Mouse (Mus musculus): Measurements from ENCODE around the gene Efcab3. TPM values are rescaled to one million over a fixed set of nuclear protein-coding genes. Genes with fewer than 3 reads are reported as not detected.
"Not testable (repeated sequence)": the region's sequence is repeated elsewhere in the genome, so short reads cannot be mapped to it uniquely, and the experiment has no call there.

The Efcab3 gene
- polyA plus RNA-seq, 2 experiments: 0.37 to 0.51 TPM

DNA sequence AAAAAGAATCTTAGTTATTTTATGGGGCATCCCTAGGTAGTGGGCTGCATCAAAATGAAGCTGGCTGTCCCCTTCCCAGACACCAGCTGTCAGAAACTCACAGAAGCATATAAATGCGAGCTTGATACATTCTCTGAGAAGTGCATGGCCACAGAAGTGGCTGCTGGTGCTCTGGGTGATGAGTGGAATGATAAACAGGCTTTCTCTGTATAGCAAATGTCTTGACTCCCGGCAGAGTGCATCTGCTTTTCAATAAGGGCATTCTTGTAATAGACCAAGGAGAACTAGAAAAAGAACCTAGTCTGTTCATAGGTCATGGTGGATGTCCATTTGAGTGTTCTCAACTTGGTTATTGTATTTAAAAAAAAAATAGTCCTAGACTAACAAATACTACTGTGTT lies 32.3 kb upstream of the Efcab3 start:
- H3K4me3 ChIP-seq (ENCODE audit: insufficient read depth in 1 of 2, low read depth in 2 of 2, low read length in 2 of 2): no peak overlapping the region

DNA sequence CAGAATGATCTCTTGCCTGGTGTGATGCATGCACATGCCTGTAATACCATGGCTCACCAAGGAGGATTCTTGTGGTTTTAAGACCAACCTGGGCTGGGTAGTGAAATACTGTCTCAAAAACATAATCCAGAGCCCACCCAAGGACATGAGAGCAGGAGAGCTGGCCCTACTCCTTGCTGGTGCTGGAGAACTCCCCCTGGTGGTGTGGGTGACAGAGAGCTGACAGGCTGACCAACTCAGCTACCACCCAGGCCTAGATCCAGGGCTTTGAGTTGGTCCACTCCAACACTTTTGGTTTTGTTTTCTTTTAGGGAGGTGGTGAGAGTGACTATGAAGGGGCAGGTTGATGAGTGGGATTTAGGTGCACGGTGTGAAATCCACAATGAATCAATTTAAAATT lies 28.3 kb upstream of the Efcab3 start:
- Histone ChIP-seq H3K9me3 (ENCODE audit: control insufficient read depth, low read length) (no peaks in the 10 kb centered on the region), H3K27me3 (ENCODE audit: control insufficient read depth, insufficient read depth, low read length) (no peaks in the 10 kb centered on the region), H3K4me2 (ENCODE audit: low read depth) (no peak overlapping the region), H3K9ac (replicated peaks) (no peak overlapping the region), H3K4me3 (ENCODE audit: insufficient read depth in 1 of 2, low read depth in 2 of 2, low read length in 2 of 2) (no peak overlapping the region), H3K36me3 (replicated peaks; ENCODE audit: control insufficient read depth, insufficient read depth, low read depth) (no peaks in the 10 kb centered on the region), H3K4me1 (replicated peaks; ENCODE audit: control insufficient read depth in 2 of 2, insufficient read depth in 2 of 2, low read length in 1 of 2) (peaks cover 9 to 11% of the 10 kb centered on the region in 2 experiments), H3K27ac (no peak overlapping the region)
- TF ChIP-seq CTCF (IDR thresholded peaks at IDR 0.05; ENCODE audit: low read depth): peak; percentile 51
- no peak for TF ChIP-seq EP300 (IDR thresholded peaks at IDR 0.05; ENCODE audit: low read depth)
- DNase-seq (ENCODE audit: low read depth in 3 of 3, low spot score in 3 of 3) (no peak), ATAC-seq (ENCODE audit: insufficient read depth) (no peak)
- WGBS (ENCODE audit: insufficient replicate concordance): 69% methylated on average over 1 of the region's 1 CpGs

More for the DNA sequence above, 32.3 kb upstream of the Efcab3 start:
- Histone ChIP-seq H3K27me3 (ENCODE audit: control insufficient read depth, insufficient read depth, low read length) (no peaks in the 10 kb centered on the region), H3K9ac (replicated peaks) (no peak overlapping the region), H3K4me1 (replicated peaks; ENCODE audit: control insufficient read depth in 2 of 2, insufficient read depth in 2 of 2, low read length in 1 of 2) (peaks cover 29 to 31% of the 10 kb centered on the region in 2 experiments), H3K4me2 (ENCODE audit: low read depth) (no peak overlapping the region), H3K36me3 (replicated peaks; ENCODE audit: control insufficient read depth, insufficient read depth, low read depth) (no peaks in the 10 kb centered on the region), H3K27ac (no peak overlapping the region), H3K9me3 (ENCODE audit: control insufficient read depth, low read length) (no peaks in the 10 kb centered on the region)
- 63% methylated on average over 2 of the region's 2 CpGs for WGBS (ENCODE audit: insufficient replicate concordance)
- ATAC-seq (ENCODE audit: insufficient read depth) (no peak), DNase-seq (ENCODE audit: low read depth in 3 of 3, low spot score in 3 of 3) (no peak)
- TF ChIP-seq EP300 (IDR thresholded peaks at IDR 0.05; ENCODE audit: low read depth) (no peak), CTCF (IDR thresholded peaks at IDR 0.05; ENCODE audit: low read depth) (no peak)

GRCm38 (mm10) chr11:105112448-105112847 lies 49.1 kb downstream of the Efcab3 start:
- not testable (repeated sequence) for H3K9ac ChIP-seq (replicated peaks); H3K9me3 ChIP-seq (ENCODE audit: control insufficient read depth, low read length); H3K27me3 ChIP-seq (ENCODE audit: control insufficient read depth, insufficient read depth, low read length); H3K27ac ChIP-seq; H3K4me3 ChIP-seq (ENCODE audit: insufficient read depth in 1 of 2, low read depth in 2 of 2, low read length in 2 of 2); H3K4me2 ChIP-seq (ENCODE audit: low read depth); ATAC-seq (ENCODE audit: insufficient read depth); DNase-seq (ENCODE audit: low read depth in 3 of 3, low spot score in 3 of 3); H3K4me1 ChIP-seq (replicated peaks; ENCODE audit: control insufficient read depth in 2 of 2, insufficient read depth in 2 of 2, low read length in 1 of 2); H3K36me3 ChIP-seq (replicated peaks; ENCODE audit: control insufficient read depth, insufficient read depth, low read depth)
- WGBS (ENCODE audit: insufficient replicate concordance): 66% methylated on average over 22 of the region's 22 CpGs

GRCm38 (mm10) chr11:105117814-105118213 lies 54.4 kb downstream of the Efcab3 start:
- Histone ChIP-seq H3K27ac (no peak overlapping the region), H3K9me3 (ENCODE audit: control insufficient read depth, low read length) (no peaks in the 10 kb centered on the region), H3K4me1 (replicated peaks; ENCODE audit: control insufficient read depth in 2 of 2, insufficient read depth in 2 of 2, low read length in 1 of 2) (no peaks in the 10 kb centered on the region), H3K4me3 (ENCODE audit: insufficient read depth in 1 of 2, low read depth in 2 of 2, low read length in 2 of 2) (no peak overlapping the region), H3K9ac (replicated peaks) (no peak overlapping the region), H3K36me3 (replicated peaks; ENCODE audit: control insufficient read depth, insufficient read depth, low read depth) (no peaks in the 10 kb centered on the region), H3K4me2 (ENCODE audit: low read depth) (no peak overlapping the region), H3K27me3 (ENCODE audit: control insufficient read depth, insufficient read depth, low read length) (no peaks in the 10 kb centered on the region; the same call in 1 of the 2 replicates)
- WGBS (ENCODE audit: insufficient replicate concordance): 63% methylated on average over 7 of the region's 7 CpGs
- DNase-seq (ENCODE audit: low read depth in 3 of 3, low spot score in 3 of 3): no peak
- no peak for TF ChIP-seq EP300 (IDR thresholded peaks at IDR 0.05; ENCODE audit: low read depth)
- no peak for TF ChIP-seq CTCF (IDR thresholded peaks at IDR 0.05; ENCODE audit: low read depth)
- ATAC-seq (ENCODE audit: insufficient read depth): no peak

GRCm38 (mm10) chr11:105120551-105121061 lies 57.2 kb downstream of the Efcab3 start:
- Histone ChIP-seq H3K27ac (no peak overlapping the region), H3K36me3 (replicated peaks; ENCODE audit: control insufficient read depth, insufficient read depth, low read depth) (no peaks in the 10 kb centered on the region), H3K4me3 (ENCODE audit: insufficient read depth in 1 of 2, low read depth in 2 of 2, low read length in 2 of 2) (no peak overlapping the region), H3K27me3 (ENCODE audit: control insufficient read depth, insufficient read depth, low read length) (no peaks in the 10 kb centered on the region; the same call in 1 of the 2 replicates), H3K4me2 (ENCODE audit: low read depth) (no peak overlapping the region), H3K9ac (replicated peaks) (no peak overlapping the region), H3K9me3 (ENCODE audit: control insufficient read depth, low read length) (no peaks in the 10 kb centered on the region; the same call in 1 of the 2 replicates), H3K4me1 (replicated peaks; ENCODE audit: control insufficient read depth in 2 of 2, insufficient read depth in 2 of 2, low read length in 1 of 2) (peaks cover 0 to 5% of the 10 kb centered on the region in 2 experiments; a peak in 2 of 4 replicates)
- 20% methylated on average over 4 of the region's 4 CpGs for WGBS (ENCODE audit: insufficient replicate concordance)
- TF ChIP-seq EP300 (IDR thresholded peaks at IDR 0.05; ENCODE audit: low read depth): no peak
- TF ChIP-seq CTCF (IDR thresholded peaks at IDR 0.05; ENCODE audit: low read depth): no peak
- DNase-seq (ENCODE audit: low read depth in 3 of 3, low spot score in 3 of 3) (no peak), ATAC-seq (ENCODE audit: insufficient read depth) (no peak)

Measured in liver, embryonic 14.5 days (tissue).